Mouse (Mus musculus): Measurements from ENCODE around the gene Cep78. TPM values are rescaled to one million over a fixed set of nuclear protein-coding genes. Genes with fewer than 3 reads are reported as not detected.
A peak's percentile ranks its signal among the peaks of the same experiment; 100 is the strongest.

The Cep78 gene
- polyA plus RNA-seq, 1 experiment from 2014 or later = 6.8 TPM

- Histone ChIP-seq H3K4me1 (ENCODE audit: control insufficient read depth, low read depth, low read length) (peaks cover 17% of the 10 kb centered on the region), H3K27me3 (ENCODE audit: control insufficient read depth, insufficient read depth, low read depth, low read length) (no peaks in the 10 kb centered on the region), H3K4me2 (ENCODE audit: low read depth, low read length) (peak overlapping the region; percentile 93), H3K27ac (ENCODE audit: low read length) (peak overlapping the region; percentile 94), H3K4me3 (ENCODE audit: low read depth, low read length) (peak overlapping the region; percentile 82), H3K9ac (ENCODE audit: low read depth, low read length) (peak overlapping the region; percentile 79), H3K36me3 (ENCODE audit: control insufficient read depth, insufficient read depth) (no peaks in the 10 kb centered on the region), H3K9me3 (replicated peaks; ENCODE audit: control insufficient read depth, low read length) (no peaks in the 10 kb centered on the region)
- ATAC-seq (ENCODE audit: low read depth) = peak; percentile 95
- 6% methylated on average over 43 of the region's 43 CpGs for WGBS (ENCODE audit: insufficient replicate concordance)
Observed at GRCm38 (mm10) chr19:15924866-15925718, 59.7 kb downstream of the Cep78 start.

- peaks cover 3% of the 10 kb centered on the region for H3K36me3 ChIP-seq (ENCODE audit: control insufficient read depth, insufficient read depth)
- 0% methylated on average over 46 of the region's 46 CpGs for WGBS (ENCODE audit: insufficient replicate concordance)
- H3K4me1 ChIP-seq (ENCODE audit: control insufficient read depth, low read depth, low read length) = peaks cover 17% of the 10 kb centered on the region
- H3K27me3 ChIP-seq (ENCODE audit: control insufficient read depth, insufficient read depth, low read depth, low read length) = no peaks in the 10 kb centered on the region
- H3K27ac ChIP-seq (ENCODE audit: low read length) = peak overlapping the region; percentile 94
- H3K9ac ChIP-seq (ENCODE audit: low read depth, low read length) = peak overlapping the region; percentile 79
- peak; percentile 62 for ATAC-seq (ENCODE audit: low read depth)
- H3K9me3 ChIP-seq (replicated peaks; ENCODE audit: control insufficient read depth, low read length) = no peaks in the 10 kb centered on the region
- peak overlapping the region; percentile 82 for H3K4me3 ChIP-seq (ENCODE audit: low read depth, low read length)
- H3K4me2 ChIP-seq (ENCODE audit: low read depth, low read length) = peak overlapping the region; percentile 93
Observed at GRCm38 (mm10) chr19:15924181-15924865, 60.5 kb downstream of the Cep78 start.

DNA sequence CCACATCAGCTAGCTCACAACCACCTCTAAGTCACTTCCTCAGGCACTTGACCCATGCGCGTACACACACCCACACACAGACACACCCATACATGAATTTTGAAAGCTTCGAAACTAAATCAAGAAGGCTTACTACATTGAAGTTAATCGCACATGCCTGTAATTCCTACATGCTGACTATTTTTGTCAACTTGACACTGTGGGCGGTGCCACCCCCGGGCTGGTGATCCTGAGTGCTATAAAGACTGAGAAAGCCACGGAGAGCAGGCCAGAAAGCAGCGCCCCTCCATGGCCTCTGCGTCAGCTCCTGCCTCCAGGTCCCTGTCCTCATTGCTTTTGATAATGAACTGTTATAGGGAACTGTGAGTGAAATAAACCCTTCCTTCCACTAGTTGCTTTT, 61.4 kb downstream of the Cep78 start:
- H3K4me3 ChIP-seq (ENCODE audit: low read depth, low read length) = peak overlapping the region; percentile 82
- ATAC-seq (ENCODE audit: low read depth) = peak; percentile 8; the same call in 1 of the 2 replicates

GRCm38 (mm10) chr19:15919336-15919735, 65.5 kb downstream of the Cep78 start:
- Histone ChIP-seq H3K36me3 (ENCODE audit: control insufficient read depth, insufficient read depth) (peaks cover 30% of the 10 kb centered on the region), H3K9me3 (replicated peaks; ENCODE audit: control insufficient read depth, low read length) (no peaks in the 10 kb centered on the region)
- ATAC-seq (ENCODE audit: low read depth) = no peak

More for the DNA sequence above, 61.4 kb downstream of the Cep78 start:
- Histone ChIP-seq H3K4me1 (ENCODE audit: control insufficient read depth, low read depth, low read length) (peaks cover 17% of the 10 kb centered on the region), H3K27me3 (ENCODE audit: control insufficient read depth, insufficient read depth, low read depth, low read length) (no peaks in the 10 kb centered on the region), H3K27ac (ENCODE audit: low read length) (peak overlapping the region; percentile 94), H3K36me3 (ENCODE audit: control insufficient read depth, insufficient read depth) (peaks cover 7% of the 10 kb centered on the region), H3K9me3 (replicated peaks; ENCODE audit: control insufficient read depth, low read length) (no peaks in the 10 kb centered on the region), H3K4me2 (ENCODE audit: low read depth, low read length) (peak overlapping the region; percentile 93), H3K9ac (ENCODE audit: low read depth, low read length) (peak overlapping the region; percentile 79)
- 1% methylated on average over 9 of the region's 9 CpGs for WGBS (ENCODE audit: insufficient replicate concordance)

DNA sequence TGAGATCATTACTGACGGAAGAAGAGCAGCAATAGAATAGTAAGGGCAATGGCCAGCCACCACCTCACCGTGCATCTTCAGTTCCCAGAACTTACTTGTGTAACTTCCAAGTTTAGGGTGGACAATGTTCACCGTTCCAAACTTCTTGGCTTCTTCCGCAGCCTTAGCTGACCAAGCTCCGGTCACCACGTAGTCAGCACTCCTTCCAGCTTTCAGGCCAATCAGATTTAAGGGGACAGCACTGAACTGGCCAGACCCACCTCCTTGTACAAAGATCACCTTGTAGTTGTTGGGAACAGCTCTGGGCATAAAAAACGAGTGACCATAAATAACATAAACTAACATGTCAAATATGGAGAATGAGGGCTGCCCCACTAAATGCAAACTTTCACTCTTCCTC, 66.7 kb downstream of the Cep78 start:
- Histone ChIP-seq H3K4me2 (ENCODE audit: low read depth, low read length) (no peak overlapping the region), H3K27ac (ENCODE audit: low read length) (no peak overlapping the region), H3K9ac (ENCODE audit: low read depth, low read length) (no peak overlapping the region), H3K4me3 (ENCODE audit: low read depth, low read length) (no peak overlapping the region), H3K36me3 (ENCODE audit: control insufficient read depth, insufficient read depth) (peaks cover 40% of the 10 kb centered on the region), H3K27me3 (ENCODE audit: control insufficient read depth, insufficient read depth, low read depth, low read length) (no peaks in the 10 kb centered on the region), H3K4me1 (ENCODE audit: control insufficient read depth, low read depth, low read length) (peaks cover 2% of the 10 kb centered on the region), H3K9me3 (replicated peaks; ENCODE audit: control insufficient read depth, low read length) (no peaks in the 10 kb centered on the region)
- 85% methylated on average over 7 of the region's 7 CpGs for WGBS (ENCODE audit: insufficient replicate concordance)
- ATAC-seq (ENCODE audit: low read depth) = no peak

More at GRCm38 (mm10) chr19:15919336-15919735, 65.5 kb downstream of the Cep78 start:
- H3K4me1 ChIP-seq (ENCODE audit: control insufficient read depth, low read depth, low read length) = peaks cover 8% of the 10 kb centered on the region
- no peak overlapping the region for H3K9ac ChIP-seq (ENCODE audit: low read depth, low read length)
- no peak overlapping the region for H3K4me3 ChIP-seq (ENCODE audit: low read depth, low read length)
- no peak overlapping the region for H3K4me2 ChIP-seq (ENCODE audit: low read depth, low read length)
- no peak overlapping the region for H3K27ac ChIP-seq (ENCODE audit: low read length)
- H3K27me3 ChIP-seq (ENCODE audit: control insufficient read depth, insufficient read depth, low read depth, low read length) = no peaks in the 10 kb centered on the region
- 87% methylated on average over 7 of the region's 7 CpGs for WGBS (ENCODE audit: insufficient replicate concordance)

DNA sequence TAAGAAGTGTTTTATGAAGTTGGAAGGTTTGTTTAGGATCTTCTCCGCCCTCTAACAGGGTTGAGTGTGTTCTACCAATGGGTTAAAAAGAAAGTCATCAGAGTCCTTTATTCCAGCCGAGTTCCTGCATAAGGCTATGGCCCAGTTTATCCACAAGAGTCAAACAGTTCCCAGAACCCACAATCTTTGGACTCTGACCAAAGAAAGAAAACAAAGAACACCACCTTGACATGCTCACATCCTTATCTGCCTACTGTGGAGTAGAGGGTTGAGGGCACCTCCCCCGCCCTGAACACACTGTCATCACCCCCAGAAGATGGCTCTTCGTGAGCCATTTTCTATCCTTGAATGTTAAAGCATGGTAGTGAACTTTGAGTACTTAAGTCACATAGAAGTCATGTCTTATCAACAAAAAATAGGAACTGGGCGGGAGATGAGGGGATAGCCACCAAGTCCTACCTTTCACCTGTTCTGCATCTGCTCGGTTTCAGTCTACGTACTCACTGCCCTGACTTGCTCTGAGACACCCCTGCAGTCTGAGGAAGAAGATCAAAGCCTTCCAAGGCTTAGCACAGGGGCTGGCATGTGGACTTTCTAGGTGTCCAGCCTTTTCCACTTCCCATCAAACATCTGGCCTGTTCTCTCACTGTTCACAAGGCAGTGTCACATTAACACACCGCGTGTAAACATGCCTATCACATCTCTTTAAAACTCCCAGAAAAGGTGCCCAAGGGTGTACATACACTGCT, 71.4 kb downstream of the Cep78 start:
- H3K36me3 ChIP-seq (ENCODE audit: control insufficient read depth, insufficient read depth) = peaks cover 62% of the 10 kb centered on the region
- 83% methylated on average over 9 of the region's 9 CpGs for WGBS (ENCODE audit: insufficient replicate concordance)

GRCm38 (mm10) chr19:15911441-15911840, 73.3 kb downstream of the Cep78 start:
- Histone ChIP-seq H3K4me3 (ENCODE audit: low read depth, low read length) (no peak overlapping the region), H3K4me2 (ENCODE audit: low read depth, low read length) (no peak overlapping the region), H3K4me1 (ENCODE audit: control insufficient read depth, low read depth, low read length) (no peaks in the 10 kb centered on the region; the same call in 1 of the 2 replicates), H3K27ac (ENCODE audit: low read length) (no peak overlapping the region), H3K27me3 (ENCODE audit: control insufficient read depth, insufficient read depth, low read depth, low read length) (no peaks in the 10 kb centered on the region), H3K36me3 (ENCODE audit: control insufficient read depth, insufficient read depth) (peaks cover 59% of the 10 kb centered on the region), H3K9ac (ENCODE audit: low read depth, low read length) (no peak overlapping the region), H3K9me3 (replicated peaks; ENCODE audit: control insufficient read depth, low read length) (no peaks in the 10 kb centered on the region)
- ATAC-seq (ENCODE audit: low read depth) = no peak
- 85% methylated on average over 5 of the region's 5 CpGs for WGBS (ENCODE audit: insufficient replicate concordance)

More for the DNA sequence above, 71.4 kb downstream of the Cep78 start:
- no peak overlapping the region for H3K4me2 ChIP-seq (ENCODE audit: low read depth, low read length)
- H3K4me1 ChIP-seq (ENCODE audit: control insufficient read depth, low read depth, low read length) = no peaks in the 10 kb centered on the region; the same call in 1 of the 2 replicates
- H3K4me3 ChIP-seq (ENCODE audit: low read depth, low read length) = no peak overlapping the region
- no peak overlapping the region for H3K27ac ChIP-seq (ENCODE audit: low read length)
- no peaks in the 10 kb centered on the region for H3K9me3 ChIP-seq (replicated peaks; ENCODE audit: control insufficient read depth, low read length)
- no peak overlapping the region for H3K9ac ChIP-seq (ENCODE audit: low read depth, low read length)
- H3K27me3 ChIP-seq (ENCODE audit: control insufficient read depth, insufficient read depth, low read depth, low read length) = no peaks in the 10 kb centered on the region
- no peak for ATAC-seq (ENCODE audit: low read depth)

- Histone ChIP-seq H3K4me1 (ENCODE audit: control insufficient read depth, low read depth, low read length) (no peaks in the 10 kb centered on the region; the same call in 1 of the 2 replicates), H3K9me3 (replicated peaks; ENCODE audit: control insufficient read depth, low read length) (no peaks in the 10 kb centered on the region), H3K27me3 (ENCODE audit: control insufficient read depth, insufficient read depth, low read depth, low read length) (no peaks in the 10 kb centered on the region), H3K9ac (ENCODE audit: low read depth, low read length) (no peak overlapping the region), H3K27ac (ENCODE audit: low read length) (no peak overlapping the region), H3K4me2 (ENCODE audit: low read depth, low read length) (no peak overlapping the region), H3K36me3 (ENCODE audit: control insufficient read depth, insufficient read depth) (peaks cover 59% of the 10 kb centered on the region), H3K4me3 (ENCODE audit: low read depth, low read length) (no peak overlapping the region)
- peak; percentile 25; the same call in 1 of the 2 replicates for ATAC-seq (ENCODE audit: low read depth)
- 49% methylated on average over 3 of the region's 3 CpGs for WGBS (ENCODE audit: insufficient replicate concordance)
Observed at GRCm38 (mm10) chr19:15910987-15911386, 73.8 kb downstream of the Cep78 start.
